Mouse (Mus musculus) v-Abl transformed pro-B cells (cell line): ENCODE measurements around the gene Krtap5-4.
"Not testable (repeated sequence)": the region's sequence is repeated elsewhere in the genome, so short reads cannot be mapped to it uniquely, and the experiment has no call there.

ENCODE experiments used
- in situ Hi-C, 2 experiments: fragments of 400-800 bp; cut with MboI; formaldehyde crosslinking; loops; one replicate each; pipeline ENCODE4 v1.15.1; 2025; ENCODE audit not compliant: unreplicated experiment in 2 of 2

Krtap5-4 gene

GRCm38 (mm10) chr7:142303249-142303648, at the start of gene Krtap5-4:
Krtap5-4 (plus strand) TSS chr7:142303549.
- in situ Hi-C loops: no loop called here

DNA sequence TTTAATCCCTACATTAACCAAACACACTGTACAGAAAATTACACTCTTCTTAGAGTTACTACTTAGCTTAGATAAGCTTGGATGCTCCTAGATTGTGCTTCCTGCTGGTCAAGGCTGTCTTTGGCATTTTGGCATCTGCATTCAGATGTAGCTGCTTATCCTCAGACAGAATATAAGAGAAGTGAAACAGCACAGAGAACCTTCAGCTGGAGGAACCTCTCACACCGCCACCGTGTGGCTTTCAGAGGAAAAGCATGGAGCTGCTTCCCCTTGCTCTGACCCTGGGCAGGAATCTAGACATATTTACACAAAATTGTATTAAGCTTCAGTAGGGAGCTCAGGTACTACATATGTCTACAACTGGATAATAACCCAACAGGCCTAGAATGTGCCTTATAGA, 47.8 kb upstream of the Krtap5-4 start:
- in situ Hi-C loops: no loop called here

DNA sequence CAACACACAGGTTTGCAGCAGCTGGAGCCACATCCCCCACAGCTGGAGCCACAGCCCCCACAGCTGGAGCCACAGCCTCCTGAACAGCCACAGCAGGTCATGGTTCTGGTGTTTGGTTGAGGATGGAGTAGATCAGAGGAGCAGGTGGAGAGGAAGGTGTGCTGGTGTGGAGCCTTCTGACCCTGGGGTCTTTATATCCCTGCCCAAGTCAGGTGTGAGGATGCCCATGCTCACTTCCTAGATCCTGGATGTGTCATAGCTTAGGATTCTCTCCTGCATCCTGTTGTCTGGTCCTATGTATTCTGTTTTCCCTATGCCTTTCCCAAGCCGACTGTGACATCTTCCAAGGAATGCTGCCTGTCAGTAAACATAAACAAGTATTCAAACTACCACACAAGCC, 45.1 kb upstream of the Krtap5-4 start, which contains the start of gene Gm2431:
Gene Gm2431 (minus strand): TSS at position 101 of the 400 bp plus-strand sequence.
- in situ Hi-C loops: not testable (repeated sequence)

DNA sequence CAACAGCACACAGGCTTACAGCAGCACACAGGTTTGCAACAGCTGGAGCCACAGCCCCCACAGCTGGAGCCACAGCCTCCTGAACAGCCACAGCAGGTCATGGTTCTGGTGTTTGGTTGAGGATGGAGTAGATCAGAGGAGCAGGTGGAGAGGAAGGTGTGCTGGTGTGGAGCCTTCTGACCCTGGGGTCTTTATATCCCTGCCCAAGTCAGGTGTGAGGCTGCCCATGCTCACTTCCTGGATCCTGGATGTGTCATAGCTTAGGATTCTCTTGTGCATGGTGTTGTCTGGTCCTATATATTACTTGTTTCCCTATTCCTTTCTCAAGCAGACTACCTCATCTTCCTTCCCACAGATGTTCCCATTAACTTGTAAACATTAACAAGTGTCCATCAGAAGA, 29.1 kb upstream of the Krtap5-4 start, which contains the start of gene Gm4559:
Gene Gm4559 (minus strand): TSS at position 101 of the 400 bp plus-strand sequence.
- in situ Hi-C loops: not testable (repeated sequence)

GRCm38 (mm10) chr7:142278183-142278582, 25.2 kb upstream of the Krtap5-4 start:
- in situ Hi-C loops: not testable (repeated sequence)

- in situ Hi-C loops: not testable (repeated sequence)
These were observed 24.1 kb upstream of the Krtap5-4 start for GRCm38 (mm10) chr7:142279291-142279690.

DNA sequence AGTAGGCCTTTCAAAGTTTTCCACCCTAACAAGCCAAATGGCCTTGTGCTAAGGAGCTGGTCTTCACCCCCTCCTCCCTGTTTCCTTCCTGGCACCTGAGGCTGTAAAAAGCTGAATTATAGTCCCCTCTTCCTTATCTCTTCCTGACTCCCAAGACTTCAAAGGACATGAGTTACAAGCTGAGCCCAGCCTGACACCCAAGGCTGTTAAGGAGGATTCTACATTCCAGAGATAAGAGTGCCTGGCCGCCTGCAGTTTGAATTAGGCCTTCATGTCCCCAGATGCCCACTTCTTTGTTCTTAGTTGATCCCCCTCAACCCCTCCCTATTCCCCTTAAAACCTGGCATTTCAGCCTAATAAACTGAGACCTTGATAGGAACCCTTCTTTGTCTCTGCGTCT, 20.5 kb upstream of the Krtap5-4 start:
- in situ Hi-C loops: loop anchor here in 1 of 2 experiments (10.0 kb wide), 1 partner anchor 138 kb away; the partner anchor contains the start of gene Gm45337

GRCm38 (mm10) chr7:142284023-142284591, 19.2 kb upstream of the Krtap5-4 start:
- in situ Hi-C loops: loop anchor here in 1 of 2 experiments (10.0 kb wide), 1 partner anchor 139 kb away; the partner anchor contains the start of gene Gm45337

- in situ Hi-C loops: loop anchor here in 1 of 2 experiments (10.0 kb wide), 1 partner anchor 140 kb away; the partner anchor contains the start of gene Gm45337
These were observed 18.7 kb upstream of the Krtap5-4 start for GRCm38 (mm10) chr7:142284615-142285080.

DNA sequence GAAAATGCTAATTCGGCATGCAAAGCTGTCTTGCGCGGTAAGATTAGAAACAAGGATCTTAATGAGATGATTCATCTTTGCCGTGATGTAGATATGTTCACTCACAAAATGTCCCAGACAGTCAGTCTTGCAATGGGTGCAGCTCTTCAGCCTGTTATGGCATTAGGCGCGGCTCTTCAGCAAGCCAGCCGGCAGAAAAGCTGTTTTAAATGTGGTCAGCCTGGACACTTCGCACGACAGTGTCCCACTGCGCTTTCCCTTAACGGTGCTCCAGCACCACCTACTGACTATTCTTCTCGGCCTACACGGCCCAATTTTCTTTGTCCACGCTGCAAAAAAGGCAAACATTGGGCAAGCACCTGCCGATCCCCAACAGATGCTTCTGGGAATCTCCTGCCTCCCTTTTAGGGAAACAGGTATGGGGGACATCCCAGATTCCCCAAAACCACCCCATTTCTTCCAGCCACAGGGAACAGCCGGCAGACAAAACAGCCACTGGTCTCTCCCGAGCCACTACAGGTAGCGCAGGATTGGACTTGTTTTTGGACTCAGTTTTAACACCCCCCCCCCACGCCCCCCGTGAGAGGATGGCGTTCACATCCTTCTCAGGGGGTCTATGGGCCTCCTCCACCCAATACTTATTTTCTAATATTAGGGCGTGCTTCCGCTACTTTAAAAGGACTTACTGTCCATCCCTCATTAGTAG, 18.1 kb upstream of the Krtap5-4 start:
- in situ Hi-C loops: loop anchor here in 1 of 2 experiments (10.0 kb wide), 1 partner anchor 140 kb away; the partner anchor contains the start of gene Gm45337

- in situ Hi-C loops: loop anchor here in 1 of 2 experiments (10.0 kb wide), 1 partner anchor 141 kb away; the partner anchor contains the start of gene Gm45337
These were observed 17.3 kb upstream of the Krtap5-4 start for GRCm38 (mm10) chr7:142285910-142286612.

DNA sequence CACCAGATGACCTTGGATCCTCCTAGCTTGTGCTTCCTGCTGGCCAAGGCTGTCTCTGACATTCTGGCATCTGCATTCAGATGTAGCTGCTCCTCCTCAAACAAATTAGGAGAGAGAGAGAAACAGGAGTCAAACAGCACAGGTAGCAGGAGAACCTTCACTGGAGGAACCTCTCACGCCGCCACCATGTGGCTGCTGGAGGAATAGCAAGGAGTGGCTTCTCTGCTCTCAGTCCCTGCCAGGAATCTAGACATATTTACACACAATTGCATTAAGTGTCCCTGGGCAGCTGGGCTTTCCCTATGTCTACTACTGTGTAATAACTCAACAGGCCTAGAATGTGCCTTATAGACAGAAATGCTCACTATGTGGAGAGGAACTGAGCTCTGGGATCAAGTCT, 9.5 kb upstream of the Krtap5-4 start:
- in situ Hi-C loops: not testable (repeated sequence)

DNA sequence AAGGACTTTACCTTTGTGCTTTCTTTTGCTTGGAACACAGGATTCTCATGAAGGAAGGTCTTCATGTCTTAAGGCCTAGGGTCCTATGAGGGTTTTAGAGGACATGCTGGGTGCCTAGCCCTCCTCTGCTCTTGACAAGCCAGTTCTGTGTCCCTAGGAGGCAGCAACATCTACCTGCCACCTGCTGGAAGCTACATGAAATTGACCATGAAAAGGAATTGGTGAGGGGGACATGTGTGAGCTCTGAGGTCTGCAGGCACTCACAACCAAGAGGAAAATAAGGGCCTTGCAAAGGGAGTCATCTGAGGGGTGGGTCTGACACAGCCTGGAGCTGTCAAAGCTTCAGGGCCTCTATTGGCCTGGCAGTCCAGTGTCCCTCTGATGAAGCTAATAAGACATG, 7.9 kb upstream of the Krtap5-4 start:
- in situ Hi-C loops: no loop called here

GRCm38 (mm10) chr7:142296108-142296507, 7.2 kb upstream of the Krtap5-4 start:
- in situ Hi-C loops: not testable (repeated sequence)

- in situ Hi-C loops: not testable (repeated sequence)
These were observed 6.3 kb upstream of the Krtap5-4 start, which contains the start of gene Krtap5-1 for GRCm38 (mm10) chr7:142297018-142297417. Krtap5-1 (minus strand) TSS chr7:142297118.

DNA sequence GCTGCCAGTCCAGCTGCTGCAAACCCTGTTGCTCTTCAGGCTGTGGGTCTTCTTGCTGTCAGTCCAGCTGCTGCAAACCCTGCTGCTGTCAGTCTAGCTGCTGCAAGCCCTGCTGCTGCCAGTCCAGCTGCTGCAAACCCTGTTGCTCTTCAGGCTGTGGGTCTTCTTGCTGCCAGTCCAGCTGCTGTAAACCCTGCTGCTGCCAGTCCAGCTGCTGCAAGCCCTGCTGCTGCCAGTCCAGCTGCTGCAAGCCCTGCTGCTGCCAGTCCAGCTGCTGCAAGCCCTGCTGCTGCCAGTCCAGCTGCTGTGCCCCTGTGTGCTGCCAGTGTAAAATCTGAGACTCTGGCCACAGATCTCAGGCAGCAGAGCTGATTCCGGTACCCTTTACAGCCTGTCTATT, 580 bp downstream of the Krtap5-4 start:
- in situ Hi-C loops: not testable (repeated sequence)

GRCm38 (mm10) chr7:142314600-142315285, 11.4 kb downstream of the Krtap5-4 start:
- in situ Hi-C loops: no loop called here

DNA sequence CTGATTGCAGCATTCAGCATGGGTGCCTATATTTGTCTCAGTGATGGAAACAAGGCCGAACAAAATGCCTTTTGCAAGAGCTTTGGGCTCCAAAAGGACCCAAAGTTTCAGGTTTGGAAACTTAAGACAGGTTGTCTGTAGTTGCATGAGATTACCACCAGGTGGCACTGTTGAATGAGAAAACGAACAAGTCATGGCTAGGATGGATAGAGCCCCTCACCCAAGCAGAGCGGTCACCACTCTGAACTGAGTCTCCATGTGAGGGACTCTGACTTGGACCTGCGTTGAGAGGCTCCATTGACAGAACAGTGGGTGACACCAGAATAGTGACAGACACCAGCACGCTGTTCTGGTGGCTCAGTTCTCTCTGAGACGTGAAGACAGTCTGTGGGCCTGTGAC, 13.2 kb downstream of the Krtap5-4 start:
- in situ Hi-C loops: no loop called here

- in situ Hi-C loops: no loop called here
These were observed 13.9 kb downstream of the Krtap5-4 start for GRCm38 (mm10) chr7:142317216-142317615.

DNA sequence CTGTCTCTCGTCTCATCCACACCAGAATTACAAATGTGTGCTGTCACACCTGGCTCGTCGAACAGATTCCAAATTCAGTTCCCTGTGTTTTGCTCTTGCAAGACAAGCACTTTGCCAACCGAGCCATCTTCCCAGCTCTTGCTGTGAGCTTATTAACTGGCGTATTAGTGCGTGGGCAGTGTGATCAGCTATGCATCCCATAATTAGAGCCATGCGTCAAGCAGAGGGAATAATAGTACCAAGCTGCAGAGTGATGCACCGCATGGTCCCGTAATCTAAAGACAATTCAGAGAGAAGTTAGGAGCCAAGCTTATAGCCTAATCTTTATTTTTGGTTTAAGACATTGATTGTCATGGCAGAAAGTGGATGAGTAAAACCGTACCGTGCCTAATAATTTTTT, 15.8 kb downstream of the Krtap5-4 start:
- in situ Hi-C loops: no loop called here
